Mouse (Mus musculus) MEL (cell line): ENCODE measurements at regions not wholly inside any gene's neighbourhood (a gene's known extent, or its start where the extent isn't known, plus 50 kb on each side); places are given as distances from the start of the nearest gene placed in this dataset.

Source experiments
- DNase-seq: peaks from one replicate; pipeline ENCODE4 v3.0.0; 2011; ENCODE audit warnings: low read depth, low spot score
- H3K27ac ChIP-seq: 2 replicates; pipeline ENCODE4 v1.5.1; 2012; ENCODE audit warnings: low read depth, mild to moderate bottlenecking, control low read depth, low read length, moderate library complexity; ENCODE audit not compliant: control insufficient read depth
- H3K27me3 ChIP-seq, 2 experiments: fragments of 150-350 bp in 1 of 2; sonication (generic) in 1 of 2; 2 replicates each; pipeline ENCODE4 v1.6.1; 2012; ENCODE audit warnings: low read length in 2 of 2, mild to moderate bottlenecking in 2 of 2, improper control_type of control experiment in 1 of 2, moderate library complexity in 1 of 2; ENCODE audit not compliant: insufficient read depth in 2 of 2, control insufficient read depth in 1 of 2
- H3K36me3 ChIP-seq, 2 experiments: 2 replicates each; pipeline ENCODE4 v1.6.1; 2012 to 2014; ENCODE audit warnings: low read length in 2 of 2, improper control_type of control experiment in 1 of 2, inconsistent platforms in 1 of 2, mild to moderate bottlenecking in 1 of 2; ENCODE audit not compliant: insufficient read depth in 2 of 2, control insufficient read depth in 1 of 2
- H3K4me1 ChIP-seq, 2 experiments: fragments of 150-350 bp in 1 of 2; sonication (generic) in 1 of 2; 2 replicates each; pipeline ENCODE4 v1.6.1; 2012; ENCODE audit warnings: low read length in 2 of 2, improper control_type of control experiment in 1 of 2, mild to moderate bottlenecking in 1 of 2; ENCODE audit not compliant: insufficient read depth in 2 of 2, control insufficient read depth in 1 of 2
- H3K4me3 ChIP-seq, 2 experiments: fragments of 150-350 bp in 1 of 2; sonication (generic) in 1 of 2; 2 replicates each; pipeline ENCODE4 v1.5.1; 2012; ENCODE audit warnings: low read depth in 2 of 2, low read length in 2 of 2, mild to moderate bottlenecking in 2 of 2, moderate library complexity in 2 of 2, control low read depth in 1 of 2, improper control_type of control experiment in 1 of 2; ENCODE audit not compliant: control insufficient read depth in 1 of 2, insufficient read depth in 1 of 2
- H3K79me2 ChIP-seq: 2 replicates; pipeline ENCODE4 v1.6.1; 2012; ENCODE audit warnings: mild to moderate bottlenecking, low read length, moderate library complexity; ENCODE audit not compliant: control insufficient read depth, poor library complexity, insufficient read depth
- H3K9ac ChIP-seq: 2 replicates; pipeline ENCODE4 v1.6.1; 2012; ENCODE audit warnings: low read depth, mild to moderate bottlenecking, control low read depth, low read length, moderate library complexity; ENCODE audit not compliant: control insufficient read depth, poor library complexity, severe bottlenecking
- H3K9me3 ChIP-seq: fragments of 150-350 bp; sonication (generic); replicated peaks from 2 replicates; pipeline ENCODE4 v1.6.1; 2012; ENCODE audit warnings: mild to moderate bottlenecking, low read length, improper control_type of control experiment, moderate library complexity; ENCODE audit not compliant: insufficient read depth
- BHLHE40 ChIP-seq: IDR thresholded peaks from 2 replicates; pipeline ENCODE4 v1.6.1; 2012; ENCODE audit warnings: low read depth, mild to moderate bottlenecking, inconsistent platforms, low read length, improper control_type of control experiment, borderline replicate concordance
- CTCF ChIP-seq, 3 experiments: IDR thresholded peaks in 2 of 3; conservative IDR thresholded peaks in 1 of 3; 2 replicates each; pipeline ENCODE4 v1.5.1; 2011 to 2012; ENCODE audit warnings: low read length in 3 of 3, low read depth in 2 of 3, mild to moderate bottlenecking in 2 of 3, improper control_type of control experiment in 1 of 3, inconsistent platforms in 1 of 3, mixed read lengths in 1 of 3, moderate library complexity in 1 of 3; ENCODE audit not compliant: control insufficient read depth in 1 of 3, insufficient read depth in 1 of 3, poor library complexity in 1 of 3, severe bottlenecking in 1 of 3
- ELF1 ChIP-seq: IDR thresholded peaks from 2 replicates; pipeline ENCODE4 v1.6.1; 2014; ENCODE audit warnings: low read depth, mild to moderate bottlenecking, inconsistent platforms, low read length, improper control_type of control experiment, moderate library complexity
- EP300 ChIP-seq, 2 experiments: IDR thresholded peaks; 2 replicates each; pipeline ENCODE4 v1.6.1; 2011; ENCODE audit warnings: improper control_type of control experiment in 2 of 2, low read length in 2 of 2, low read depth in 1 of 2, mild to moderate bottlenecking in 1 of 2
- ETS1 ChIP-seq: IDR thresholded peaks from 2 replicates; pipeline ENCODE4 v1.6.1; 2012; ENCODE audit warnings: low read depth, mild to moderate bottlenecking, inconsistent platforms, low read length, improper control_type of control experiment, moderate library complexity
- GABPA ChIP-seq: IDR thresholded peaks from 2 replicates; pipeline ENCODE4 v1.6.1; 2012; ENCODE audit warnings: low read depth, mild to moderate bottlenecking, inconsistent platforms, low read length, improper control_type of control experiment, moderate library complexity
- GATA1 ChIP-seq: IDR thresholded peaks from 2 replicates; pipeline ENCODE4 v1.6.1; 2011; ENCODE audit warnings: low read depth, low read length, improper control_type of control experiment
- HCFC1 ChIP-seq: IDR thresholded peaks from 2 replicates; pipeline ENCODE4 v1.6.1; 2012; ENCODE audit warnings: low read depth, mild to moderate bottlenecking, inconsistent platforms, low read length, improper control_type of control experiment, moderate library complexity
- KAT2A ChIP-seq: conservative IDR thresholded peaks from 2 replicates; pipeline ENCODE4 v1.6.1; 2012; ENCODE audit warnings: low read depth, low read length, improper control_type of control experiment, inconsistent platforms
- MAX ChIP-seq: IDR thresholded peaks from 2 replicates; pipeline ENCODE4 v1.6.1; 2011; ENCODE audit warnings: low read length, improper control_type of control experiment
- MAZ ChIP-seq: IDR thresholded peaks from 2 replicates; pipeline ENCODE4 v1.6.1; 2012; ENCODE audit warnings: low read depth, mild to moderate bottlenecking, inconsistent platforms, low read length, improper control_type of control experiment
- MEF2A ChIP-seq: IDR thresholded peaks from 2 replicates; pipeline ENCODE4 v1.6.1; 2014; ENCODE audit warnings: low read depth, mild to moderate bottlenecking, inconsistent platforms, low read length, improper control_type of control experiment; ENCODE audit not compliant: poor library complexity, insufficient replicate concordance, severe bottlenecking; ENCODE audit errors: extremely low read depth
- MXI1 ChIP-seq: IDR thresholded peaks from 2 replicates; pipeline ENCODE4 v1.6.1; 2011; ENCODE audit warnings: mild to moderate bottlenecking, low read depth, low read length, improper control_type of control experiment
- MYB ChIP-seq: IDR thresholded peaks from 2 replicates; pipeline ENCODE4 v1.6.1; 2011; ENCODE audit warnings: mild to moderate bottlenecking, low read depth, low read length, improper control_type of control experiment
- NELFE ChIP-seq: IDR thresholded peaks from 2 replicates; pipeline ENCODE4 v1.6.1; 2011; ENCODE audit warnings: low read depth, low read length, improper control_type of control experiment
- POLR2A ChIP-seq, 2 experiments: IDR thresholded peaks; 2 replicates each; pipeline ENCODE4 v1.6.1; 2011 to 2012; ENCODE audit warnings: low read length in 2 of 2, mild to moderate bottlenecking in 2 of 2, control low read depth in 1 of 2, improper control_type of control experiment in 1 of 2, low read depth in 1 of 2, moderate library complexity in 1 of 2; ENCODE audit not compliant: control insufficient read depth in 1 of 2, insufficient read depth in 1 of 2, poor library complexity in 1 of 2
- SMC3 ChIP-seq: IDR thresholded peaks from 2 replicates; pipeline ENCODE4 v1.6.1; 2011; ENCODE audit warnings: low read depth, low read length, improper control_type of control experiment
- TBP ChIP-seq: IDR thresholded peaks from 2 replicates; pipeline ENCODE4 v1.8.0; 2011; ENCODE audit warnings: low read depth, low read length, improper control_type of control experiment
- USF1 ChIP-seq: IDR thresholded peaks from 2 replicates; pipeline ENCODE4 v1.6.1; 2014; ENCODE audit warnings: low read depth, mild to moderate bottlenecking, inconsistent platforms, low read length, improper control_type of control experiment, moderate library complexity
- USF2 ChIP-seq, 2 experiments: IDR thresholded peaks; 2 replicates each; pipeline ENCODE4 v1.6.1; 2011 to 2012; ENCODE audit warnings: improper control_type of control experiment in 2 of 2, low read length in 2 of 2, borderline replicate concordance in 1 of 2, inconsistent platforms in 1 of 2, low read depth in 1 of 2, mild to moderate bottlenecking in 1 of 2; ENCODE audit not compliant: insufficient read depth in 1 of 2
- ZC3H11A ChIP-seq: IDR thresholded peaks from 2 replicates; pipeline ENCODE4 v1.6.1; 2012; ENCODE audit warnings: low read depth, mild to moderate bottlenecking, inconsistent platforms, low read length, improper control_type of control experiment
- ZKSCAN1 ChIP-seq: IDR thresholded peaks from 2 replicates; pipeline ENCODE4 v1.6.1; 2012; ENCODE audit warnings: low read depth, mild to moderate bottlenecking, inconsistent platforms, low read length, improper control_type of control experiment, moderate library complexity
- ZMIZ1 ChIP-seq: IDR thresholded peaks from 2 replicates; pipeline ENCODE4 v1.6.1; 2012; ENCODE audit warnings: low read depth, mild to moderate bottlenecking, inconsistent platforms, low read length, improper control_type of control experiment, moderate library complexity
- ZNF384 ChIP-seq: IDR thresholded peaks from 2 replicates; pipeline ENCODE4 v1.6.1; 2012; ENCODE audit warnings: low read depth, mild to moderate bottlenecking, inconsistent platforms, low read length, improper control_type of control experiment

DNA sequence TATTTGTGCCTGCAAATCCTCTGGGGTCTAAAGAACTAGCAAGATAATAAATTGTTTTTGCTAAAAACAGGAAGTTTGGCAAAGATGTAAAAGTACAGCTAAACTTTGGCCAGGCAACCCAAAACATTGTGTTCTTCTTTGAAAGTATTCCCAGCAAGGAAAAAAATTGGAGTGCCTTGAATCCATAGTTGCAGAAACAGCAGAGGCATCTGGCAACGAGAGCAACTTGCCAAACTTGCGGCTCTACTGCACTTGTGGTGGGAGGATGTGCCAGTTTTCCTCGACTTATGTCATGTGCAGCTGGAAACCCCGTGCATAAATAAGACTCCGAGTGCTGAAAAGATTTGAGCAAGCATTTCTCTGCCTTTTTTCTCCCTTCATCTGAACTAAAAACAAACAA lies 185.2 kb upstream of the Meis1 start:
- no peak overlapping the region for H3K9ac ChIP-seq
- H3K9me3 ChIP-seq, result no peaks in the 10 kb centered on the region
- H3K79me2 ChIP-seq, result no peaks in the 10 kb centered on the region
- H3K27ac ChIP-seq, result peak overlapping the region; percentile 90
- H3K4me1 ChIP-seq, result peaks cover 12 to 26% of the 10 kb centered on the region in 2 experiments
- H3K4me3 ChIP-seq, result no peak overlapping the region
- DNase-seq, result no peak
- TF ChIP-seq GABPA (no peak), ZNF384 (no peak), MEF2A (no peak), CTCF (IDR thresholded peaks at IDR 0.05 in 2 of 3, conservative IDR thresholded peaks at IDR 0.05 in 1 of 3; ENCODE audit: control insufficient read depth in 1 of 3, insufficient read depth in 1 of 3, low read depth in 2 of 3, low read length in 3 of 3, poor library complexity in 1 of 3, severe bottlenecking in 1 of 3) (no peak), ETS1 (no peak), TBP (no peak), ZC3H11A (no peak), NELFE (no peak), ZMIZ1 (no peak), HCFC1 (no peak), MAX (no peak)
- TF ChIP-seq, all 39 proteins: peak for 0
- peaks cover 2 to 26% of the 10 kb centered on the region in 2 experiments; a peak in 3 of 4 replicates for H3K36me3 ChIP-seq
- no peaks in the 10 kb centered on the region for H3K27me3 ChIP-seq

DNA sequence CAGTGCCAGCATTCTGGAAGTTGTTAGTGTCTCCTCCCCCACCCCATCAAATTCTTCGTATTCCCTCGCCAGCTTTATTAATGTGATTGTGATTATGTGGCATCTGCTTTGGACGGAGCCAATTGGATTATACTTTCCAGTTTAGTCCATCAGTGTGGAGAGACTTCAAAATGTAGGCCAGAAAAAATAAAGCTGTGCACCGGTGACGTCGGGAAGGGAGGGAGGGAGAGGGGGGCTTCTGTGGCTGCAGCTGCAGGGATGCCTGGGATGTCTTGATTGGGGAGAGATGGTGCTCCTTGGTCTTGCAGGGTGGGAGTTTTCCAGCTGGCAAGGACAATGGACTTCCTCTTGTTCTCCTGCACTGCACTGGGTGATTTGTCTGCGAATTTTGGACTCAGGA lies 185.7 kb upstream of the Meis1 start:
- no peak for DNase-seq
- Histone ChIP-seq H3K9me3 (no peaks in the 10 kb centered on the region), H3K4me1 (peaks cover 12 to 26% of the 10 kb centered on the region in 2 experiments), H3K27me3 (no peaks in the 10 kb centered on the region), H3K27ac (peak overlapping the region; percentile 90; the same call in 1 of the 2 replicates), H3K36me3 (peaks cover 2 to 26% of the 10 kb centered on the region in 2 experiments; a peak in 3 of 4 replicates)
- TF ChIP-seq ETS1 (no peak), BHLHE40 (no peak), MXI1 (no peak), MAX (no peak), MAZ (no peak), MEF2A (no peak), ZC3H11A (no peak), POLR2A (IDR thresholded peaks at IDR 0.05; ENCODE audit: control insufficient read depth in 1 of 2, insufficient read depth in 1 of 2, low read depth in 1 of 2, low read length in 2 of 2, poor library complexity in 1 of 2) (no peak), GATA1 (no peak), USF1 (no peak), MYB (no peak), SMC3 (no peak), ELF1 (no peak), GABPA (no peak), CTCF (IDR thresholded peaks at IDR 0.05 in 2 of 3, conservative IDR thresholded peaks at IDR 0.05 in 1 of 3; ENCODE audit: control insufficient read depth in 1 of 3, insufficient read depth in 1 of 3, low read depth in 2 of 3, low read length in 3 of 3, poor library complexity in 1 of 3, severe bottlenecking in 1 of 3) (no peak), TBP (no peak), EP300 (IDR thresholded peaks at IDR 0.05; ENCODE audit: low read depth in 1 of 2, low read length in 2 of 2) (no peak), USF2 (IDR thresholded peaks at IDR 0.05; ENCODE audit: borderline replicate concordance in 1 of 2, insufficient read depth in 1 of 2, low read depth in 1 of 2, low read length in 2 of 2) (no peak), ZKSCAN1 (no peak), KAT2A (no peak)
- TF ChIP-seq, all 39 proteins: peak for 0
- Histone ChIP-seq H3K9ac (no peak overlapping the region), H3K79me2 (no peaks in the 10 kb centered on the region), H3K4me3 (no peak overlapping the region)
